Mouse (Mus musculus): ENCODE measurements around the gene Clec10a. TPM values are rescaled to one million over a fixed set of nuclear protein-coding genes. Genes with fewer than 3 reads are reported as not detected.
"Not testable (repeated sequence)": the region's sequence is repeated elsewhere in the genome, so short reads cannot be mapped to it uniquely, and the experiment has no call there.

The Clec10a gene
- polyA plus RNA-seq, 1 experiment from 2014 or later = 0.73 TPM

- Histone ChIP-seq H3K4me1 (no peaks in the 10 kb centered on the region), H3K27ac (replicated peaks) (no peak overlapping the region), H3K36me3 (no peaks in the 10 kb centered on the region), H3K4me3 (no peak overlapping the region), H3K4me2 (replicated peaks) (no peak overlapping the region), H3K27me3 (no peaks in the 10 kb centered on the region), H3K9me3 (no peaks in the 10 kb centered on the region), H3K9ac (replicated peaks) (no peak overlapping the region)
- WGBS = 61% methylated on average over 7 of the region's 7 CpGs
- no peak for ATAC-seq (replicated peaks)
These were observed 12.1 kb downstream of the Clec10a start for GRCm38 (mm10) chr11:70168136-70168535.

- not testable (repeated sequence) for H3K27me3 ChIP-seq; H3K9me3 ChIP-seq; H3K4me1 ChIP-seq; H3K36me3 ChIP-seq; H3K4me2 ChIP-seq (replicated peaks); ATAC-seq (replicated peaks); H3K9ac ChIP-seq (replicated peaks); H3K27ac ChIP-seq (replicated peaks); H3K4me3 ChIP-seq
- 90% methylated on average over 7 of the region's 7 CpGs for WGBS
These were observed 13.5 kb downstream of the Clec10a start for GRCm38 (mm10) chr11:70169471-70169870.

- no peak overlapping the region for H3K4me2 ChIP-seq (replicated peaks)
- no peak overlapping the region for H3K27ac ChIP-seq (replicated peaks)
- no peak overlapping the region for H3K9ac ChIP-seq (replicated peaks)
- H3K4me3 ChIP-seq = no peak overlapping the region
- no peaks in the 10 kb centered on the region for H3K27me3 ChIP-seq
- H3K36me3 ChIP-seq = no peaks in the 10 kb centered on the region
- H3K9me3 ChIP-seq = no peaks in the 10 kb centered on the region
- 76% methylated on average over 7 of the region's 7 CpGs for WGBS
- H3K4me1 ChIP-seq = no peaks in the 10 kb centered on the region
- no peak for ATAC-seq (replicated peaks)
These were observed 14.3 kb downstream of the Clec10a start for GRCm38 (mm10) chr11:70170291-70170690.

- Histone ChIP-seq H3K4me2 (replicated peaks) (no peak overlapping the region), H3K27ac (replicated peaks) (no peak overlapping the region), H3K4me3 (no peak overlapping the region), H3K36me3 (no peaks in the 10 kb centered on the region), H3K9ac (replicated peaks) (no peak overlapping the region), H3K4me1 (no peaks in the 10 kb centered on the region), H3K9me3 (no peaks in the 10 kb centered on the region), H3K27me3 (no peaks in the 10 kb centered on the region)
- ATAC-seq (replicated peaks) = no peak
- 82% methylated on average over 7 of the region's 7 CpGs for WGBS
These were observed 15.2 kb downstream of the Clec10a start for GRCm38 (mm10) chr11:70171181-70171580.

- H3K9me3 ChIP-seq = no peaks in the 10 kb centered on the region
- H3K36me3 ChIP-seq = no peaks in the 10 kb centered on the region
- H3K9ac ChIP-seq (replicated peaks) = no peak overlapping the region
- H3K4me2 ChIP-seq (replicated peaks) = no peak overlapping the region
- H3K4me3 ChIP-seq = no peak overlapping the region
- H3K27me3 ChIP-seq = no peaks in the 10 kb centered on the region
- H3K4me1 ChIP-seq = no peaks in the 10 kb centered on the region
- WGBS = 49% methylated on average over 3 of the region's 3 CpGs
- ATAC-seq (replicated peaks) = no peak
- no peak overlapping the region for H3K27ac ChIP-seq (replicated peaks)
These were observed 15.8 kb downstream of the Clec10a start for GRCm38 (mm10) chr11:70171847-70172246.

- no peak for ATAC-seq (replicated peaks)
These were observed 16.3 kb downstream of the Clec10a start for GRCm38 (mm10) chr11:70172298-70172697.

GRCm38 (mm10) chr11:70174491-70174890 is 18.5 kb downstream of the Clec10a start:
- Histone ChIP-seq H3K9me3 (no peaks in the 10 kb centered on the region), H3K4me1 (no peaks in the 10 kb centered on the region), H3K27me3 (no peaks in the 10 kb centered on the region), H3K4me3 (no peak overlapping the region), H3K36me3 (no peaks in the 10 kb centered on the region), H3K4me2 (replicated peaks) (no peak overlapping the region), H3K9ac (replicated peaks) (no peak overlapping the region), H3K27ac (replicated peaks) (no peak overlapping the region)
- 87% methylated on average over 4 of the region's 4 CpGs for WGBS
- ATAC-seq (replicated peaks) = no peak

More at GRCm38 (mm10) chr11:70172298-70172697, 16.3 kb downstream of the Clec10a start:
- Histone ChIP-seq H3K36me3 (no peaks in the 10 kb centered on the region), H3K9ac (replicated peaks) (no peak overlapping the region), H3K4me1 (no peaks in the 10 kb centered on the region), H3K4me3 (no peak overlapping the region), H3K9me3 (no peaks in the 10 kb centered on the region), H3K4me2 (replicated peaks) (no peak overlapping the region), H3K27me3 (no peaks in the 10 kb centered on the region), H3K27ac (replicated peaks) (no peak overlapping the region)
- WGBS = 52% methylated on average over 5 of the region's 5 CpGs

- H3K27me3 ChIP-seq = no peaks in the 10 kb centered on the region
- no peaks in the 10 kb centered on the region for H3K9me3 ChIP-seq
- H3K4me1 ChIP-seq = no peaks in the 10 kb centered on the region
- H3K9ac ChIP-seq (replicated peaks) = no peak overlapping the region
- no peak overlapping the region for H3K4me3 ChIP-seq
- no peaks in the 10 kb centered on the region for H3K36me3 ChIP-seq
- WGBS = 74% methylated on average over 8 of the region's 8 CpGs
- H3K4me2 ChIP-seq (replicated peaks) = no peak overlapping the region
- no peak overlapping the region for H3K27ac ChIP-seq (replicated peaks)
- ATAC-seq (replicated peaks) = no peak
These were observed 21.6 kb downstream of the Clec10a start for GRCm38 (mm10) chr11:70177647-70178046.

- Histone ChIP-seq H3K9ac (replicated peaks) (no peak overlapping the region), H3K36me3 (no peaks in the 10 kb centered on the region), H3K4me3 (no peak overlapping the region), H3K27me3 (no peaks in the 10 kb centered on the region), H3K27ac (replicated peaks) (no peak overlapping the region), H3K4me1 (no peaks in the 10 kb centered on the region), H3K9me3 (no peaks in the 10 kb centered on the region), H3K4me2 (replicated peaks) (no peak overlapping the region)
- no peak for ATAC-seq (replicated peaks)
- WGBS = 82% methylated on average over 11 of the region's 11 CpGs
These were observed 22.3 kb downstream of the Clec10a start for GRCm38 (mm10) chr11:70178311-70178710.

- no peaks in the 10 kb centered on the region for H3K9me3 ChIP-seq
- no peak overlapping the region for H3K9ac ChIP-seq (replicated peaks)
- ATAC-seq (replicated peaks) = no peak
- H3K4me3 ChIP-seq = no peak overlapping the region
- no peaks in the 10 kb centered on the region for H3K27me3 ChIP-seq
- WGBS = 77% methylated on average over 11 of the region's 11 CpGs
- no peak overlapping the region for H3K27ac ChIP-seq (replicated peaks)
- H3K4me1 ChIP-seq = no peaks in the 10 kb centered on the region
- H3K36me3 ChIP-seq = no peaks in the 10 kb centered on the region
- H3K4me2 ChIP-seq (replicated peaks) = no peak overlapping the region
These were observed 22.8 kb downstream of the Clec10a start for GRCm38 (mm10) chr11:70178756-70179155.

GRCm38 (mm10) chr11:70179401-70179800 is 23.4 kb downstream of the Clec10a start:
- H3K36me3 ChIP-seq = no peaks in the 10 kb centered on the region
- H3K4me2 ChIP-seq (replicated peaks) = no peak overlapping the region
- no peak overlapping the region for H3K9ac ChIP-seq (replicated peaks)
- no peaks in the 10 kb centered on the region for H3K9me3 ChIP-seq
- H3K27me3 ChIP-seq = no peaks in the 10 kb centered on the region
- no peak overlapping the region for H3K4me3 ChIP-seq
- ATAC-seq (replicated peaks) = no peak
- no peak overlapping the region for H3K27ac ChIP-seq (replicated peaks)
- H3K4me1 ChIP-seq = no peaks in the 10 kb centered on the region
- WGBS = 31% methylated on average over 14 of the region's 14 CpGs

- Histone ChIP-seq H3K4me1 (no peaks in the 10 kb centered on the region), H3K27ac (replicated peaks) (no peak overlapping the region), H3K4me3 (no peak overlapping the region), H3K27me3 (no peaks in the 10 kb centered on the region), H3K9ac (replicated peaks) (no peak overlapping the region), H3K9me3 (no peaks in the 10 kb centered on the region), H3K4me2 (replicated peaks) (no peak overlapping the region), H3K36me3 (no peaks in the 10 kb centered on the region)
- ATAC-seq (replicated peaks) = no peak
- WGBS = 98% methylated on average over 4 of the region's 4 CpGs
These were observed 24.5 kb downstream of the Clec10a start for GRCm38 (mm10) chr11:70180496-70180895.

GRCm38 (mm10) chr11:70185120-70185519 is 29.1 kb downstream of the Clec10a start:
- Histone ChIP-seq H3K4me2 (replicated peaks) (no peak overlapping the region), H3K9ac (replicated peaks) (no peak overlapping the region), H3K4me3 (no peak overlapping the region), H3K27ac (replicated peaks) (no peak overlapping the region), H3K4me1 (no peaks in the 10 kb centered on the region), H3K9me3 (no peaks in the 10 kb centered on the region), H3K27me3 (no peaks in the 10 kb centered on the region), H3K36me3 (no peaks in the 10 kb centered on the region)
- WGBS = 87% methylated on average over 7 of the region's 7 CpGs
- no peak for ATAC-seq (replicated peaks)
